Mouse (Mus musculus) bone marrow, adult 2 months (tissue): ENCODE measurements at regions not wholly inside any gene's neighbourhood (a gene's known extent, or its start where the extent isn't known, plus 50 kb on each side); places are given as distances from the start of the nearest gene placed in this dataset.

Source experiments
- CTCF ChIP-seq: fragments of 200-500 bp; IDR thresholded peaks from 2 replicates; pipeline ENCODE4 v1.5.1; 2011; ENCODE audit warnings: low read length, control low read depth; ENCODE audit not compliant: control insufficient read depth, insufficient read depth
- POLR2A ChIP-seq: fragments of 200-500 bp; IDR thresholded peaks from 2 replicates; pipeline ENCODE4 v1.6.1; 2011; ENCODE audit warnings: low read depth, mild to moderate bottlenecking, control low read depth, low read length, borderline replicate concordance; ENCODE audit not compliant: control insufficient read depth

- no peak for TF ChIP-seq CTCF
- no peak for TF ChIP-seq POLR2A
Measured at GRCm38 (mm10) chr2:51431564-51431963, 195.7 kb upstream of the Tas2r134 start.
